Mouse (Mus musculus) cortical plate, adult 2 months (tissue): ENCODE results near the gene Bsx.

Source experiments
- CTCF ChIP-seq: fragments of 200-500 bp; IDR thresholded peaks from 2 replicates; pipeline ENCODE4 v1.5.1; 2011; ENCODE audit warnings: mild to moderate bottlenecking, control low read depth, low read length; ENCODE audit not compliant: insufficient read depth; ENCODE audit errors: extremely low read depth
- POLR2A ChIP-seq: fragments of 200-500 bp; IDR thresholded peaks from 2 replicates; pipeline ENCODE4 v1.6.1; 2011; ENCODE audit warnings: mild to moderate bottlenecking, low read length, control low read depth; ENCODE audit not compliant: insufficient read depth; ENCODE audit errors: extremely low read depth

DNA sequence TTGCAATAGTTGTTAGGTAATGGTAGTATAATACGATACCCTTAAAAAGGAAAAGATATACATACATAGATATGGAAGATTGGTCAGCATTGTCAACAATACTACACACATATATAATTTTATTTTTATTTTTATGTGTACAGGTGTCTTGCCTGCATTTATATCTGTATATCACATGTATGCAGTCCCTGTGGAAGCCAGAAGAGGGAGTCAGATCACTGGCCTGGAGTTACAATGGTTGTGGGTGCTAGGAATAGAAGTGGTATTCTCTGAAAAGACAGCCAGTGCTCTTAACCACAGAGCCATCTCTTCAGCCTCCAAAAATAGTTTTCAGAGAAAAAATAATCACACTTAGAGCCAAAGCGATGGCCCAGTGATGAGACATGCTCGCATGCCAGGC is 37.2 kb upstream of the Bsx start:
- no peak for TF ChIP-seq CTCF
- no peak for TF ChIP-seq POLR2A
